Mouse (Mus musculus): ENCODE data around the gene Traf4. TPM values are rescaled to one million over a fixed set of nuclear protein-coding genes. Genes with fewer than 3 reads are reported as not detected.

The Traf4 gene
- polyA plus RNA-seq, 1 experiment from 2014 or later, result 79.7 TPM

- no peaks in the 10 kb centered on the region for H3K27me3 ChIP-seq (ENCODE audit: control insufficient read depth, insufficient read depth, low read length)
- peak overlapping the region; percentile 94; the same call in 1 of the 2 replicates for H3K4me3 ChIP-seq (ENCODE audit: low read depth, low read length)
- H3K36me3 ChIP-seq (ENCODE audit: control insufficient read depth, insufficient read depth, low read length), result peaks cover 13% of the 10 kb centered on the region
- H3K4me2 ChIP-seq, result peak overlapping the region; percentile 32
- peak; percentile 10; the same call in 1 of the 2 replicates for ATAC-seq (ENCODE audit: low FRiP score)
- no peaks in the 10 kb centered on the region for H3K9me3 ChIP-seq (ENCODE audit: control insufficient read depth, low read length)
- H3K27ac ChIP-seq (ENCODE audit: low read depth, low read length), result no peak overlapping the region
- 61% methylated on average over 10 of the region's 10 CpGs for WGBS
- H3K4me1 ChIP-seq (ENCODE audit: control insufficient read depth, insufficient read depth, low read length), result peaks cover 29% of the 10 kb centered on the region
- DNase-seq (ENCODE audit: low spot score, missing footprints), result no peak
- no peak overlapping the region; the same call in 1 of the 2 replicates for H3K9ac ChIP-seq (ENCODE audit: low read length)
These were observed 18.6 kb upstream of the Traf4 start for GRCm38 (mm10) chr11:78183884-78184514.

GRCm38 (mm10) chr11:78182961-78183844, 17.8 kb upstream of the Traf4 start, which contains the start of gene Rpl23a:
Gene Rpl23a, minus strand, starts transcription at chr11:78183584.
- Histone ChIP-seq H3K9me3 (ENCODE audit: control insufficient read depth, low read length) (no peaks in the 10 kb centered on the region), H3K27ac (ENCODE audit: low read depth, low read length) (peak within 1 kb of the TSS; percentile 91), H3K27me3 (ENCODE audit: control insufficient read depth, insufficient read depth, low read length) (no peaks in the 10 kb centered on the region), H3K9ac (ENCODE audit: low read length) (peak within 1 kb of the TSS; percentile 95), H3K4me2 (peak within 1 kb of the TSS; percentile 77), H3K4me3 (ENCODE audit: low read depth, low read length) (peak within 1 kb of the TSS; percentile 94), H3K4me1 (ENCODE audit: control insufficient read depth, insufficient read depth, low read length) (peaks cover 34% of the 10 kb centered on the region), H3K36me3 (ENCODE audit: control insufficient read depth, insufficient read depth, low read length) (peaks cover 13% of the 10 kb centered on the region)
- ATAC-seq (ENCODE audit: low FRiP score), result peak; percentile 91
- under 1% methylated on average over 38 of the region's 38 CpGs for WGBS
- peak; percentile 98 for DNase-seq (ENCODE audit: low spot score, missing footprints)

- Histone ChIP-seq H3K27ac (ENCODE audit: low read depth, low read length) (no peak overlapping the region), H3K4me1 (ENCODE audit: control insufficient read depth, insufficient read depth, low read length) (peaks cover 34% of the 10 kb centered on the region), H3K4me2 (peak overlapping the region; percentile 77), H3K27me3 (ENCODE audit: control insufficient read depth, insufficient read depth, low read length) (no peaks in the 10 kb centered on the region), H3K9ac (ENCODE audit: low read length) (peak overlapping the region; percentile 95), H3K36me3 (ENCODE audit: control insufficient read depth, insufficient read depth, low read length) (peaks cover 13% of the 10 kb centered on the region), H3K4me3 (ENCODE audit: low read depth, low read length) (peak overlapping the region; percentile 94), H3K9me3 (ENCODE audit: control insufficient read depth, low read length) (no peaks in the 10 kb centered on the region)
- ATAC-seq (ENCODE audit: low FRiP score), result no peak
- WGBS, result 12% methylated on average over 7 of the region's 7 CpGs
- no peak for DNase-seq (ENCODE audit: low spot score, missing footprints)
These were observed 17.1 kb upstream of the Traf4 start for GRCm38 (mm10) chr11:78182450-78182849.

- Histone ChIP-seq H3K4me2 (peak overlapping the region; percentile 77), H3K9me3 (ENCODE audit: control insufficient read depth, low read length) (no peaks in the 10 kb centered on the region), H3K4me3 (ENCODE audit: low read depth, low read length) (peak overlapping the region; percentile 94), H3K27me3 (ENCODE audit: control insufficient read depth, insufficient read depth, low read length) (no peaks in the 10 kb centered on the region), H3K9ac (ENCODE audit: low read length) (peak overlapping the region; percentile 95; the same call in 1 of the 2 replicates), H3K27ac (ENCODE audit: low read depth, low read length) (no peak overlapping the region), H3K36me3 (ENCODE audit: control insufficient read depth, insufficient read depth, low read length) (peaks cover 13% of the 10 kb centered on the region), H3K4me1 (ENCODE audit: control insufficient read depth, insufficient read depth, low read length) (peaks cover 39% of the 10 kb centered on the region)
- no peak for DNase-seq (ENCODE audit: low spot score, missing footprints)
- no peak for ATAC-seq (ENCODE audit: low FRiP score)
- WGBS, result 50% methylated on average over 2 of the region's 2 CpGs
These were observed 16.5 kb upstream of the Traf4 start for GRCm38 (mm10) chr11:78181830-78182357.

GRCm38 (mm10) chr11:78180081-78180761, 14.8 kb upstream of the Traf4 start:
- H3K4me1 ChIP-seq (ENCODE audit: control insufficient read depth, insufficient read depth, low read length), result peaks cover 45% of the 10 kb centered on the region
- DNase-seq (ENCODE audit: low spot score, missing footprints) (no peak), ATAC-seq (ENCODE audit: low FRiP score) (no peak)
- H3K36me3 ChIP-seq (ENCODE audit: control insufficient read depth, insufficient read depth, low read length), result peaks cover 13% of the 10 kb centered on the region
- no peaks in the 10 kb centered on the region for H3K27me3 ChIP-seq (ENCODE audit: control insufficient read depth, insufficient read depth, low read length)
- no peak overlapping the region for H3K4me2 ChIP-seq
- H3K4me3 ChIP-seq (ENCODE audit: low read depth, low read length), result no peak overlapping the region
- H3K27ac ChIP-seq (ENCODE audit: low read depth, low read length), result no peak overlapping the region
- 83% methylated on average over 6 of the region's 6 CpGs for WGBS
- no peak overlapping the region for H3K9ac ChIP-seq (ENCODE audit: low read length)
- H3K9me3 ChIP-seq (ENCODE audit: control insufficient read depth, low read length), result no peaks in the 10 kb centered on the region

- DNase-seq (ENCODE audit: low spot score, missing footprints) (peak; percentile 91), ATAC-seq (ENCODE audit: low FRiP score) (no peak)
- peaks cover 45% of the 10 kb centered on the region for H3K4me1 ChIP-seq (ENCODE audit: control insufficient read depth, insufficient read depth, low read length)
- H3K9ac ChIP-seq (ENCODE audit: low read length), result peak overlapping the region; percentile 71
- H3K27ac ChIP-seq (ENCODE audit: low read depth, low read length), result no peak overlapping the region; the same call in 1 of the 2 replicates
- peak overlapping the region; percentile 60 for H3K4me3 ChIP-seq (ENCODE audit: low read depth, low read length)
- 40% methylated on average over 8 of the region's 8 CpGs for WGBS
- H3K4me2 ChIP-seq, result peak overlapping the region; percentile 86
- no peaks in the 10 kb centered on the region for H3K9me3 ChIP-seq (ENCODE audit: control insufficient read depth, low read length)
- H3K27me3 ChIP-seq (ENCODE audit: control insufficient read depth, insufficient read depth, low read length), result no peaks in the 10 kb centered on the region
- H3K36me3 ChIP-seq (ENCODE audit: control insufficient read depth, insufficient read depth, low read length), result peaks cover 13% of the 10 kb centered on the region
These were observed 14.1 kb upstream of the Traf4 start for GRCm38 (mm10) chr11:78179438-78179999.

- H3K9ac ChIP-seq (ENCODE audit: low read length), result peak overlapping the region; percentile 71
- H3K4me2 ChIP-seq, result peak overlapping the region; percentile 86
- H3K9me3 ChIP-seq (ENCODE audit: control insufficient read depth, low read length), result no peaks in the 10 kb centered on the region
- WGBS, result 3% methylated on average over 28 of the region's 29 CpGs
- H3K27me3 ChIP-seq (ENCODE audit: control insufficient read depth, insufficient read depth, low read length), result no peaks in the 10 kb centered on the region
- peak overlapping the region; percentile 60 for H3K4me3 ChIP-seq (ENCODE audit: low read depth, low read length)
- H3K4me1 ChIP-seq (ENCODE audit: control insufficient read depth, insufficient read depth, low read length), result peaks cover 45% of the 10 kb centered on the region
- peak; percentile 10; the same call in 1 of the 2 replicates for ATAC-seq (ENCODE audit: low FRiP score)
- peaks cover 13% of the 10 kb centered on the region for H3K36me3 ChIP-seq (ENCODE audit: control insufficient read depth, insufficient read depth, low read length)
- DNase-seq (ENCODE audit: low spot score, missing footprints), result peak; percentile 94
- H3K27ac ChIP-seq (ENCODE audit: low read depth, low read length), result peak overlapping the region; percentile 91
These were observed 13.6 kb upstream of the Traf4 start for GRCm38 (mm10) chr11:78178859-78179437.
